Mouse (Mus musculus) kidney, postnatal 0 days (tissue): ENCODE measurements around the gene Dnajc24. TPM values are rescaled to one million over a fixed set of nuclear protein-coding genes. Genes with fewer than 3 reads are reported as not detected.

Experiments used
- ATAC-seq: fragments of 200-750 bp; cut with Nextera tagmentation; replicated peaks from 2 replicates; pipeline ENCODE4 v1.8.0; 2017; ENCODE audit warnings: low read depth, moderate number of reproducible peaks, moderate TSS enrichment, moderate library complexity; ENCODE audit not compliant: low FRiP score
- DNase-seq: peaks from one replicate; pipeline ENCODE4 v3.0.0-alpha.2; 2016; ENCODE audit warnings: low spot score
- H3K27ac ChIP-seq: fragments of 300-500 bp; sonication (generic); 2 replicates; pipeline ENCODE4 v1.5.1; 2014; ENCODE audit warnings: mild to moderate bottlenecking
- H3K27me3 ChIP-seq: fragments of 300-500 bp; sonication (generic); 2 replicates; pipeline ENCODE4 v1.6.1; 2014; ENCODE audit warnings: low read length, mixed read lengths; ENCODE audit not compliant: insufficient read depth
- H3K36me3 ChIP-seq: fragments of 300-500 bp; sonication (generic); 2 replicates; pipeline ENCODE4 v1.6.1; 2014; ENCODE audit warnings: low read length, mixed read lengths; ENCODE audit not compliant: insufficient read depth
- H3K4me1 ChIP-seq: fragments of 300-500 bp; sonication (generic); replicated peaks from 2 replicates; pipeline ENCODE4 v1.6.1; 2014; ENCODE audit warnings: antibody characterized with exemption, low read length, mixed read lengths; ENCODE audit not compliant: insufficient read depth
- H3K4me2 ChIP-seq: fragments of 300-500 bp; sonication (generic); 2 replicates; pipeline ENCODE4 v1.6.1; 2014; ENCODE audit warnings: mild to moderate bottlenecking, low read length, moderate library complexity, mixed read lengths
- H3K4me3 ChIP-seq: fragments of 300-500 bp; sonication (generic); replicated peaks from 2 replicates; pipeline ENCODE4 v1.5.1; 2014; ENCODE audit warnings: low read depth, low read length
- H3K9ac ChIP-seq: fragments of 300-500 bp; sonication (generic); 2 replicates; pipeline ENCODE4 v1.6.1; 2014; ENCODE audit warnings: low read depth, low read length
- H3K9me3 ChIP-seq: fragments of 300-500 bp; sonication (generic); replicated peaks from 2 replicates; pipeline ENCODE4 v1.6.1; 2016; ENCODE audit warnings: low read length, inconsistent platforms, mixed read lengths
- CTCF ChIP-seq: IDR thresholded peaks from 2 replicates; pipeline ENCODE4 v1.5.1; 2016; ENCODE audit warnings: antibody characterized with exemption, low read depth, mild to moderate bottlenecking, moderate library complexity
- WGBS: fragments of 180-500 bp; shearing (Covaris S2); extraction: QIAGEN DNeasy Blood & Tissue Kit; methylation state at CpG from one replicate; pipeline ENCODE4 v1.1.7; 2014; 5-methylcytosine and 5-hydroxymethylcytosine counted together
- polyA plus RNA-seq: library from polyadenylated mRNA; unstranded; fragments of >200 nt; fragmentation: Nextera tagmentation; extraction: Ambion mirVana; gene quantifications from 2 replicates; pipeline ENCODE4 v1.2.1, GENCODE M21; 2015

The Dnajc24 gene
- polyA plus RNA-seq, 1 experiment from 2014 or later, result 41.9 TPM

DNA sequence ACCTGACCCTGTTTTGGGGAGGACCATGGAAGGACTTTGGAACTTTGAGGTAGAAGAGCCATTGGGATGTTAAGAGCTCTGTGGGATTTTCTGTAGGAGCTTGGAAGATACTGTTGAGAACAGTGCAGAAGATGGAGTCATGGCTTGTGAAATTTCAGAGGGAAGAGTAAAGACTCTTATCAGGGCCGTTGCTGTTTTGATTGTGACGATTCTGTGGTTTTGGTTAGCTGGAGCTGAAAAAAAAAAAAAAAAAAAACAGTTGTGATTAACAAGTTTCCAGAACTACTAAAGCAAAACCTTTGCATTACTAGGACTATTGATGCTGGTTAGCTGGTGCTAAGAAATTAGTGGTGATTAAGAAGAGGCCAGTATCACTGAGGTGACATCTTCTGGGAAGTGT lies 5.1 kb upstream of the Dnajc24 start:
- WGBS, result 70% methylated on average over 2 of the region's 2 CpGs
- no peak for TF ChIP-seq CTCF
- no peaks in the 10 kb centered on the region for H3K4me1 ChIP-seq
- H3K36me3 ChIP-seq, result no peaks in the 10 kb centered on the region
- no peak overlapping the region for H3K27ac ChIP-seq
- H3K4me3 ChIP-seq, result no peak overlapping the region
- no peak overlapping the region for H3K9ac ChIP-seq
- no peaks in the 10 kb centered on the region for H3K27me3 ChIP-seq
- H3K9me3 ChIP-seq, result no peaks in the 10 kb centered on the region
- no peak overlapping the region for H3K4me2 ChIP-seq
- ATAC-seq, result no peak
- DNase-seq, result no peak

DNA sequence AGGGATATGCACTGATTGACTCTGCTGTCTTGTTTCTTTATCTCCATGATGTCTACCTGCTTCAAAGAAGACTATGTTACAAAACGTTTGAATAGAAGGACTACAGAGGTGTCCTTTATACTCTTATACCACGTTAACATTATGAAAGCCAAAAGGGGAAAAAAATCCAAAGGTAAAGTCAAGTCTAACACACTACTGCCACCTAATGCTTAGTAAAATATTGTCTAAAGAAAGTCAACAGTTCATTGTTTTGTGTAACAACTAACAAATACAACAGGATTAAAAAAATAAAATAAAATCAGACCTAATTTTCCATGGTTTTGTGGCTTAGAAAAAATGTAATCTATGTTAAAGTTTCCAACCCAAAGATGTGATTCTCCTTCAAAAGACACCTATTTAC lies 15.3 kb downstream of the Dnajc24 start:
- ATAC-seq (no peak), DNase-seq (peak; percentile 4)
- no peak overlapping the region for H3K4me3 ChIP-seq
- no peak overlapping the region for H3K4me2 ChIP-seq
- no peak overlapping the region for H3K27ac ChIP-seq
- no peaks in the 10 kb centered on the region for H3K9me3 ChIP-seq
- no peaks in the 10 kb centered on the region for H3K4me1 ChIP-seq
- no peaks in the 10 kb centered on the region for H3K36me3 ChIP-seq
- TF ChIP-seq CTCF, result peak; percentile 48
- 32% methylated on average over 2 of the region's 2 CpGs for WGBS
- no peaks in the 10 kb centered on the region for H3K27me3 ChIP-seq
- H3K9ac ChIP-seq, result no peak overlapping the region

DNA sequence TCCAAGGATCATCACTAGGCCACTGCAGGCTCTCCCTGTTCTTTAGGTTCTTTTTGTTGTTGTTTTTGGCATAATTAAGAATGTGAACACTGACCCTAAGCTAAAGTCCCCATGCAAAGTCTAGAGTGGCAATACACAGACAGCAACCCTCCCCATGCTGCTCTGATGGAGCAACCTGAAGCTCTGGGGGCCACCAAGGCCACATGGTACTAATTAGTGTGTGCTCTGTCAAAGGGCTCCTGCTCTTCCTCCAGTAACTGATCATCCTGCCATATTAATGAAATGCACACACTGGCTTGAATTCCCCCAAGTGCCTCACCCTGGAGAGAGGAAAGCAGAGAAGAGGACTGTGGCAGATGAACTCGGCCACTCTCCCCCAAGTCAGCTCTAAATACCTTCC lies 16.2 kb downstream of the Dnajc24 start:
- Histone ChIP-seq H3K36me3 (no peaks in the 10 kb centered on the region), H3K27ac (no peak overlapping the region), H3K9me3 (no peaks in the 10 kb centered on the region), H3K4me3 (no peak overlapping the region), H3K9ac (no peak overlapping the region), H3K4me2 (no peak overlapping the region), H3K27me3 (no peaks in the 10 kb centered on the region), H3K4me1 (no peaks in the 10 kb centered on the region)
- WGBS, result 55% methylated on average over 1 of the region's 1 CpGs
- no peak for DNase-seq
- no peak for ATAC-seq
- no peak for TF ChIP-seq CTCF

DNA sequence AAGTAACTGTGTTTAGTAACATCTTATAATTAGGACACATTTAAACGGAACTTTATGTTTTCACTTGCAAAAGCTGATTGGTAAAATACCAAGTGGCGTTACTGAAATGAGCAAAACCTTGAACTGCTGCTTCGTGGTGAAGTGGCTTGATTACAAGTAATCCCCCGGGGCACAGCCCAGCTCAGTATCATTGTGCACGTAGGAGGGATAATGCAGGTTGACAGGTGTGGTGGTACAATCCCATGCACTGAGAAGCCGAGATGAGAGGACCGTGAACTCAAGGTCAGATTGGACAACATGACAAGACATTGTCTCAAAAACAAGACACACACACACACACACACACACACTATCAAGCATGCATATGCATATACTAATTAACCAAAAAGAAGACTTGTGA lies 18.1 kb downstream of the Dnajc24 start:
- Histone ChIP-seq H3K36me3 (no peaks in the 10 kb centered on the region), H3K9ac (no peak overlapping the region), H3K4me1 (no peaks in the 10 kb centered on the region), H3K4me2 (no peak overlapping the region), H3K9me3 (no peaks in the 10 kb centered on the region), H3K27ac (no peak overlapping the region), H3K4me3 (no peak overlapping the region), H3K27me3 (no peaks in the 10 kb centered on the region)
- 90% methylated on average over 7 of the region's 7 CpGs for WGBS
- ATAC-seq (no peak), DNase-seq (no peak)
- TF ChIP-seq CTCF, result no peak

DNA sequence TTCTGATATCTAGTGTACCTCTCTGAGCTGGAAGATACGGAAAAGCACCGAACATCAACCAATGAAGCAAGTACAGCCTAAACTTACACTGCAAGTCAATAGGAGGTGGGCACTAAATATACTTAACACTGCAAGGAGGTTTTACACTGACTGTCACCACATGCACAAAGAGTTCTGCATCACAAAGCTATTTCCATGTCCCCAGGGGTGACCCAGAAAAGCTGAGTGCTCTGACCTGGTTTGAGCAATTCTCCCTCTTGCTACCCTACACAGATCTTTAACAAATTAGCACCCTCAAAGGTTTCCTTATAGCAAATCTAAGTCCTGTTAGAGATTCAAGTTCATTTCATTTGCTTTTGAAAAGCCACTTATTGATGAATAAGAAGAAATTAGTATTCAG lies 25.3 kb downstream of the Dnajc24 start:
- H3K36me3 ChIP-seq, result no peaks in the 10 kb centered on the region
- H3K27ac ChIP-seq, result no peak overlapping the region
- H3K9ac ChIP-seq, result no peak overlapping the region
- no peaks in the 10 kb centered on the region for H3K9me3 ChIP-seq
- no peak for TF ChIP-seq CTCF
- H3K4me3 ChIP-seq, result no peak overlapping the region
- H3K4me2 ChIP-seq, result no peak overlapping the region
- no peaks in the 10 kb centered on the region for H3K4me1 ChIP-seq
- no peak for ATAC-seq
- DNase-seq, result no peak
- WGBS, result 97% methylated on average over 2 of the region's 2 CpGs
- no peaks in the 10 kb centered on the region for H3K27me3 ChIP-seq

DNA sequence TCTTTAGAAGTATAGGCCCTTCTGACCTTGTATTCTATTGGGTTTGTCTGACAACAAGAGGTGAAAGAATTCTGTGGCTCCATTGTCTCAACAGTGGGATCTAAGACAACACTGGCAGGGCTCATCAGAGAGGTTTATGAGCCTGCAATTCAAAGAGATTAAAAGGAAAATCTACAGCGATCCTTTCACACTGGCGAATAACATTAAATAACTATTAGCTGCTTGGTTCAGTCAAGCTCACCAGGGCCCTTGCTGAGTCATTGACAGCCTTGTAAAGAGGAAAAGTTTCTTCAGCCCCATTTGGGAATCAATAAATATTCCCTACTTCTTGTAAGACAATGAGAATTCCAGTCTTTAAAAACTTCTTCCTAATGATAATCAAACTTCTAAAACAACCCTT lies 29.4 kb downstream of the Dnajc24 start:
- Histone ChIP-seq H3K4me1 (no peaks in the 10 kb centered on the region), H3K4me3 (no peak overlapping the region), H3K36me3 (peaks cover 4% of the 10 kb centered on the region; the same call in 1 of the 2 replicates), H3K9ac (no peak overlapping the region), H3K9me3 (no peaks in the 10 kb centered on the region), H3K27ac (no peak overlapping the region), H3K4me2 (no peak overlapping the region), H3K27me3 (no peaks in the 10 kb centered on the region)
- peak; percentile 7 for DNase-seq
- no peak for ATAC-seq
- WGBS, result 18% methylated on average over 2 of the region's 2 CpGs
- TF ChIP-seq CTCF, result no peak

DNA sequence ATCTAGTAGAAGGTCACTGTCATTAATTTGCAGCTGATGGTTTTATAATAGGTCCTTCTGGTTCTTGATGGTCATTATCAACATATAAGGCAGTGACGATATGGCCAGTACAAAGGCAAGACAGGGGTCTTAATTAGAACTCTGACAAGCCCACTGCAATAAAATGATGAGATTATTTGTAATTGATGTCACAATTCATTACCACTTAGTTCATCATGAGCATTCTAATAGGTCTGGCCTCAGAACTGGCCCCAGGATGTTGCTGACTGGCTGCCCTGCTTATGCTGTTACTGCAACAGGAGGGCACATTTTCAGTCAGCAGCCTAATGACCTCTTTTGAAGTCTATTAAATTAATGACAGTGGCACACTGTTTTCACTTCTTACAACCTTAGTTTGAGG lies 39.9 kb downstream of the Dnajc24 start:
- Histone ChIP-seq H3K36me3 (no peaks in the 10 kb centered on the region), H3K27ac (no peak overlapping the region), H3K4me1 (no peaks in the 10 kb centered on the region), H3K4me3 (no peak overlapping the region), H3K4me2 (no peak overlapping the region), H3K9me3 (no peaks in the 10 kb centered on the region), H3K9ac (no peak overlapping the region), H3K27me3 (no peaks in the 10 kb centered on the region)
- no peak for DNase-seq
- no peak for ATAC-seq
- no peak for TF ChIP-seq CTCF
- WGBS, result 87% methylated on average over 1 of the region's 1 CpGs
